Mouse (Mus musculus) CH12.LX (cell line): ENCODE results near the gene Abca3. TPM values are rescaled to one million over a fixed set of nuclear protein-coding genes. Genes with fewer than 3 reads are reported as not detected.

ENCODE experiments used
- DNase-seq: peaks from one replicate; pipeline ENCODE4 v3.0.0-alpha.2; 2013; ENCODE audit errors: extremely low read depth
- H3K27ac ChIP-seq: 2 replicates; pipeline ENCODE4 v1.5.1; 2012; ENCODE audit warnings: low read depth, mild to moderate bottlenecking, control low read depth, moderate library complexity; ENCODE audit not compliant: insufficient read depth
- H3K27me3 ChIP-seq: replicated peaks from 2 replicates; pipeline ENCODE3; 2012; ENCODE audit warnings: inconsistent platforms
- H3K36me3 ChIP-seq, 2 experiments: replicated peaks in 1 of 2; 2 replicates each; pipeline versions ENCODE3 to v1.6.1; 2012; ENCODE audit warnings: inconsistent platforms in 1 of 2, low read length in 1 of 2, mild to moderate bottlenecking in 1 of 2, mixed read lengths in 1 of 2, moderate library complexity in 1 of 2; ENCODE audit not compliant: control insufficient read depth in 1 of 2, insufficient read depth in 1 of 2
- H3K4me1 ChIP-seq, 2 experiments: 2 replicates each; pipeline ENCODE4 v1.6.1; 2012; ENCODE audit warnings: inconsistent platforms in 1 of 2, moderate library complexity in 1 of 2; ENCODE audit not compliant: insufficient read depth in 2 of 2, control insufficient read depth in 1 of 2
- H3K4me2 ChIP-seq: 2 replicates; pipeline ENCODE4 v1.6.1; 2012; ENCODE audit warnings: low read depth, mild to moderate bottlenecking, control low read depth; ENCODE audit not compliant: poor library complexity, insufficient read depth, severe bottlenecking
- H3K4me3 ChIP-seq, 3 experiments: fragments of 150-350 bp in 1 of 3; sonication (generic) in 1 of 3; replicated peaks in 1 of 3; 2 replicates each; pipeline versions ENCODE3 to v1.5.1; 2011 to 2012; ENCODE audit warnings: low read depth in 2 of 3, low read length in 2 of 3, mild to moderate bottlenecking in 2 of 3, moderate library complexity in 2 of 3, control low read depth in 1 of 3, improper control_type of control experiment in 1 of 3, inconsistent platforms in 1 of 3, mixed read lengths in 1 of 3; ENCODE audit not compliant: poor library complexity in 1 of 3
- H3K79me2 ChIP-seq: replicated peaks from 2 replicates; pipeline ENCODE4 v1.6.1; 2012; ENCODE audit warnings: mild to moderate bottlenecking, moderate library complexity; ENCODE audit not compliant: control insufficient read depth, poor library complexity, insufficient read depth, severe bottlenecking; ENCODE audit errors: extremely low read depth
- H3K9ac ChIP-seq: 2 replicates; pipeline ENCODE4 v1.6.1; 2012; ENCODE audit warnings: low read depth, mild to moderate bottlenecking, control low read depth, moderate library complexity; ENCODE audit not compliant: insufficient read depth
- H3K9me3 ChIP-seq: replicated peaks from 2 replicates; pipeline ENCODE3; 2012; ENCODE audit warnings: low read length, inconsistent platforms, mixed read lengths
- BHLHE40 ChIP-seq: IDR thresholded peaks from 2 replicates; pipeline ENCODE4 v1.6.1; 2011; ENCODE audit warnings: mild to moderate bottlenecking, low read depth, low read length, improper control_type of control experiment
- CHD1 ChIP-seq: IDR thresholded peaks from 2 replicates; pipeline ENCODE4 v1.6.1; 2012; ENCODE audit warnings: low read depth, low read length, improper control_type of control experiment, inconsistent platforms
- CTCF ChIP-seq, 2 experiments: IDR thresholded peaks in 1 of 2; conservative IDR thresholded peaks in 1 of 2; 2 replicates each; pipeline ENCODE4 v1.5.1; 2011 to 2012; ENCODE audit warnings: low read depth in 2 of 2, low read length in 2 of 2, improper control_type of control experiment in 1 of 2, inconsistent platforms in 1 of 2, mild to moderate bottlenecking in 1 of 2, moderate library complexity in 1 of 2
- E2F4 ChIP-seq: IDR thresholded peaks from 2 replicates; pipeline ENCODE4 v1.6.1; 2011; ENCODE audit warnings: low read depth, low read length, improper control_type of control experiment; ENCODE audit not compliant: insufficient replicate concordance
- ELF1 ChIP-seq: IDR thresholded peaks from 2 replicates; pipeline ENCODE4 v1.6.1; 2014; ENCODE audit warnings: low read depth, mild to moderate bottlenecking, inconsistent platforms, low read length, improper control_type of control experiment
- EP300 ChIP-seq: IDR thresholded peaks from 2 replicates; pipeline ENCODE4 v1.6.1; 2011; ENCODE audit warnings: low read length, improper control_type of control experiment
- ETS1 ChIP-seq: conservative IDR thresholded peaks from 2 replicates; pipeline ENCODE4 v1.6.1; 2012; ENCODE audit warnings: low read depth, mild to moderate bottlenecking, inconsistent platforms, low read length, improper control_type of control experiment, moderate library complexity
- GABPA ChIP-seq: IDR thresholded peaks from 2 replicates; pipeline ENCODE4 v1.6.1; 2012; ENCODE audit warnings: low read depth, low read length, improper control_type of control experiment, inconsistent platforms; ENCODE audit not compliant: insufficient replicate concordance
- HCFC1 ChIP-seq: IDR thresholded peaks from 2 replicates; pipeline ENCODE4 v1.6.1; 2012; ENCODE audit warnings: low read depth, mild to moderate bottlenecking, inconsistent platforms, low read length, improper control_type of control experiment
- IRF4 ChIP-seq: IDR thresholded peaks from 2 replicates; pipeline ENCODE4 v1.6.1; 2014; ENCODE audit warnings: low read depth, mild to moderate bottlenecking, inconsistent platforms, low read length, improper control_type of control experiment
- JUND ChIP-seq: conservative IDR thresholded peaks from 2 replicates; pipeline ENCODE4 v1.6.1; 2011; ENCODE audit warnings: low read depth, low read length, improper control_type of control experiment
- KAT2A ChIP-seq: IDR thresholded peaks from 2 replicates; pipeline ENCODE4 v1.6.1; 2012; ENCODE audit warnings: low read length, improper control_type of control experiment, inconsistent platforms; ENCODE audit not compliant: insufficient replicate concordance
- MAFK ChIP-seq: IDR thresholded peaks from 2 replicates; pipeline ENCODE4 v1.6.1; 2011; ENCODE audit warnings: low read length, improper control_type of control experiment; ENCODE audit not compliant: insufficient replicate concordance
- MAX ChIP-seq: IDR thresholded peaks from 2 replicates; pipeline ENCODE4 v1.6.1; 2011; ENCODE audit warnings: low read length, improper control_type of control experiment
- MAZ ChIP-seq: IDR thresholded peaks from 2 replicates; pipeline ENCODE4 v1.6.1; 2012; ENCODE audit warnings: low read depth, mild to moderate bottlenecking, inconsistent platforms, low read length, improper control_type of control experiment, moderate library complexity
- MXI1 ChIP-seq: IDR thresholded peaks from 2 replicates; pipeline ENCODE4 v1.6.1; 2011; ENCODE audit warnings: mild to moderate bottlenecking, low read depth, low read length, improper control_type of control experiment
- MYC ChIP-seq: IDR thresholded peaks from 2 replicates; pipeline ENCODE4 v1.6.1; 2011; ENCODE audit warnings: low read depth, mild to moderate bottlenecking, improper control_type of control experiment, low read length
- NELFE ChIP-seq: IDR thresholded peaks from 2 replicates; pipeline ENCODE4 v1.6.1; 2011; ENCODE audit warnings: low read depth, low read length, improper control_type of control experiment
- NRF1 ChIP-seq: IDR thresholded peaks from 2 replicates; pipeline ENCODE4 v1.6.1; 2014; ENCODE audit warnings: low read depth, mild to moderate bottlenecking, inconsistent platforms, low read length, improper control_type of control experiment, moderate library complexity
- PAX5 ChIP-seq: IDR thresholded peaks from 2 replicates; pipeline ENCODE4 v1.6.1; 2012; ENCODE audit warnings: low read length, inconsistent platforms, mixed read lengths
- POLR2AphosphoS2 ChIP-seq: IDR thresholded peaks from 2 replicates; pipeline ENCODE4 v1.6.1; 2011; ENCODE audit warnings: low read depth, low read length, improper control_type of control experiment
- RAD21 ChIP-seq: IDR thresholded peaks from 2 replicates; pipeline ENCODE4 v1.6.1; 2011; ENCODE audit warnings: low read depth, mild to moderate bottlenecking, low read length, improper control_type of control experiment, moderate library complexity
- RCOR1 ChIP-seq: conservative IDR thresholded peaks from 2 replicates; pipeline ENCODE4 v1.6.1; 2012; ENCODE audit warnings: low read depth, mild to moderate bottlenecking, inconsistent platforms, low read length, improper control_type of control experiment
- SIN3A ChIP-seq: IDR thresholded peaks from 2 replicates; pipeline ENCODE4 v1.6.1; 2012; ENCODE audit warnings: low read length, improper control_type of control experiment, inconsistent platforms
- TBP ChIP-seq: conservative IDR thresholded peaks from 2 replicates; pipeline ENCODE4 v1.6.1; 2011; ENCODE audit warnings: low read depth, low read length, improper control_type of control experiment
- TCF12 ChIP-seq: IDR thresholded peaks from 2 replicates; pipeline ENCODE4 v1.6.1; 2014; ENCODE audit warnings: low read depth, mild to moderate bottlenecking, inconsistent platforms, low read length, improper control_type of control experiment
- UBTF ChIP-seq: IDR thresholded peaks from 2 replicates; pipeline ENCODE4 v1.6.1; 2012; ENCODE audit warnings: low read depth, mild to moderate bottlenecking, inconsistent platforms, low read length, improper control_type of control experiment, moderate library complexity
- USF1 ChIP-seq: IDR thresholded peaks from 2 replicates; pipeline ENCODE4 v1.6.1; 2014; ENCODE audit warnings: low read depth, mild to moderate bottlenecking, inconsistent platforms, low read length, improper control_type of control experiment
- USF2 ChIP-seq: conservative IDR thresholded peaks from 2 replicates; pipeline ENCODE4 v1.6.1; 2011; ENCODE audit warnings: low read depth, low read length, improper control_type of control experiment
- ZC3H11A ChIP-seq: IDR thresholded peaks from 2 replicates; pipeline ENCODE4 v1.6.1; 2012; ENCODE audit warnings: low read depth, mild to moderate bottlenecking, inconsistent platforms, low read length, improper control_type of control experiment
- ZKSCAN1 ChIP-seq: IDR thresholded peaks from 2 replicates; pipeline ENCODE4 v1.6.1; 2012; ENCODE audit warnings: low read depth, inconsistent platforms, low read length, improper control_type of control experiment, borderline replicate concordance
- ZMIZ1 ChIP-seq: IDR thresholded peaks from 2 replicates; pipeline ENCODE4 v1.6.1; 2012; ENCODE audit warnings: low read depth, mild to moderate bottlenecking, inconsistent platforms, low read length, improper control_type of control experiment
- ZNF384 ChIP-seq: IDR thresholded peaks from 2 replicates; pipeline ENCODE4 v1.6.1; 2012; ENCODE audit warnings: low read depth, low read length, improper control_type of control experiment, inconsistent platforms
- dilution Hi-C: fragments of 300-500 bp; cut with MboI; formaldehyde crosslinking; loops from 2 replicates; pipeline ENCODE4 v1.14.3; 2020; ENCODE audit warnings: low sequenced_read_pairs; ENCODE audit not compliant: extremely low pct_unique_long_range_greater_than_20kb, extremely low pct_ligation_motif_present
- in situ Hi-C: fragments of 300-500 bp; cut with MboI; formaldehyde crosslinking; loops from 3 replicates; pipeline ENCODE4 v1.14.3; 2019; ENCODE audit warnings: low sequenced_read_pairs, low pct_ligation_motif_present, low pct_unique_long_range_greater_than_20kb, mixed read lengths
- polyA plus RNA-seq: library from polyadenylated mRNA; unstranded; fragments of >175 nt; gene quantifications from 2 replicates; pipeline ENCODE4 v1.2.1, GENCODE M21; 2012; ENCODE audit warnings: low read depth; ENCODE audit not compliant: insufficient read length
- total RNA-seq, 2 experiments: library from RNA; depleted of rRNA; stranded (reverse); fragments of 300-350 nt in 1 of 2; fragments of >200 nt in 1 of 2; gene quantifications; 2 replicates each; pipeline ENCODE4 v1.2.3; 2012 to 2014

Abca3 gene
- total and polyA plus RNA-seq, 3 experiments, result 3.9 to 8.7 (median 8.4) TPM

DNA sequence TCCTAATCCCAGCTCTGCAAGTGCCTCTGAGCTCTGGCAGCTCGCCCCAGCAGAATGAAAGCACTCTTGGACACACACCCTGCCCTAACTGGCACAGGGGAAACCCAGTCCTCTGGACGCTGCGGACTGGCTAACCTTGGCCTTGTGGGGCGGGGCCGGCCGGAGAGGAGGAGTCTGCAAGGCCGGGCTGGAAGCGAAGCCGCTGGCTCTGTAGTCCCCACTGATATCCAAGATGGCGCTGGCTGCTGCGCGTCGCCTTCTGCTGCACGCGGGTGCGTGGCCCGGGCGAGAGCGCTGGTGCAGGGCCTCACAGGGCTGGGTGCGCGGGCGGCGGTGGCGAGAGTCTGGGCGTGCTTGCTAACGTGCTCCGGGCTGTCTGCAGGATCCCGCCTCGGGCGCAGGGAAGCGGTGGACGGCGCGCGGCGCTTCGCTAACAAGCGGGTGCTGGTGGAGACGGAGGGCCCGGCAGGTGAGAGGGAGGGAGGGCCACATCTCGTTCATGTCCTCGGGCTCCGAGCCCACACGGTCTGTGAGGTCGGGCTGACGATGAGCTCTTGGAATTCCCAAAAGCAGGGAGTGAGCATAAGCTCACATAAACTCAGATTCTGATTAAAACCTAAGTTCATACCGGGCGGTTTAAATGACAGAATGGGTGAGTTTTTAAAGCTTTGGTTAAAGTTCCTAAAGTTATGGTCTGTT, 74.9 kb downstream of the Abca3 start, which contains the start of gene Eci1 (continued):
- no peak for TF ChIP-seq ZC3H11A
- TF ChIP-seq PAX5, result no peak
- TF ChIP-seq UBTF, result peak; percentile 80; the same call in 1 of the 2 replicates
- TF ChIP-seq JUND, result no peak
- TF ChIP-seq RCOR1, result no peak; the same call in 1 of the 2 replicates
- TF ChIP-seq MAX, result peak; percentile 82
- TF ChIP-seq ZNF384, result no peak
- TF ChIP-seq GABPA, result no peak
- TF ChIP-seq MAFK, result no peak
- TF ChIP-seq CTCF (conservative IDR thresholded peaks at IDR 0.05 in 1 of 2, IDR thresholded peaks at IDR 0.05 in 1 of 2; ENCODE audit: low read depth in 2 of 2, low read length in 2 of 2), result no peak
- TF ChIP-seq KAT2A, result 0 out of 2 replicates have a peak, but pooled peaks have one; percentile 32
- TF ChIP-seq HCFC1, result peak; percentile 26; the same call in 1 of the 2 replicates
- no peak for TF ChIP-seq ZKSCAN1
- 0 out of 2 replicates have a peak, but pooled peaks have one; percentile 73 for TF ChIP-seq MAZ
- peak; percentile 58; the same call in 1 of the 2 replicates for TF ChIP-seq IRF4
- peak; percentile 87 for TF ChIP-seq TBP
- TF ChIP-seq, all 38 proteins: peak for 20

GRCm38 (mm10) chr17:24427170-24427557, 75.4 kb downstream of the Abca3 start:
- no peak overlapping the region for H3K27ac ChIP-seq

More at GRCm38 (mm10) chr17:24427170-24427557, 75.4 kb downstream of the Abca3 start:
- Histone ChIP-seq H3K79me2 (peaks cover 8% of the 10 kb centered on the region), H3K4me2 (peak overlapping the region; percentile 72), H3K27me3 (no peaks in the 10 kb centered on the region), H3K9me3 (no peaks in the 10 kb centered on the region), H3K36me3 (peaks cover 41 to 60% of the 10 kb centered on the region in 2 experiments), H3K4me3 (peak overlapping the region; percentile 80 to 86 (median 85)), H3K9ac (peak overlapping the region; percentile 79), H3K4me1 (peaks cover 0 to 23% of the 10 kb centered on the region in 2 experiments; a peak in 2 of 4 replicates)
- in situ Hi-C loops, result no loop called here
- dilution Hi-C loops, result no loop called here
- DNase-seq, result no peak
- TF ChIP-seq NELFE, result no peak
- TF ChIP-seq POLR2AphosphoS2, result no peak
- no peak for TF ChIP-seq RCOR1
- TF ChIP-seq RAD21, result no peak
- no peak for TF ChIP-seq NRF1
- TF ChIP-seq ZNF384, result no peak
- peak; percentile 75 for TF ChIP-seq MXI1
- TF ChIP-seq ZC3H11A, result no peak
- TF ChIP-seq ZKSCAN1, result no peak
- TF ChIP-seq USF1, result no peak
- no peak for TF ChIP-seq IRF4
- no peak for TF ChIP-seq MAZ
- TF ChIP-seq JUND, result no peak
- no peak for TF ChIP-seq KAT2A
- 0 out of 2 replicates have a peak, but pooled peaks have one; percentile 63 for TF ChIP-seq MYC
- no peak for TF ChIP-seq HCFC1
- TF ChIP-seq MAFK, result no peak
- 0 out of 2 replicates have a peak, but pooled peaks have one; percentile 15 for TF ChIP-seq BHLHE40
- TF ChIP-seq ETS1, result no peak
- no peak for TF ChIP-seq ZMIZ1
- peak; percentile 65; the same call in 1 of the 2 replicates for TF ChIP-seq CHD1
- TF ChIP-seq UBTF, result no peak
- no peak for TF ChIP-seq TCF12
- no peak for TF ChIP-seq TBP
- TF ChIP-seq USF2, result no peak
- no peak for TF ChIP-seq PAX5
- peak; percentile 60; the same call in 1 of the 2 replicates for TF ChIP-seq SIN3A
- no peak for TF ChIP-seq E2F4
- no peak for TF ChIP-seq ELF1
- no peak for TF ChIP-seq EP300
